Mouse (Mus musculus): ENCODE measurements around the gene Sos2. TPM values are rescaled to one million over a fixed set of nuclear protein-coding genes. Genes with fewer than 3 reads are reported as not detected.
"Not testable (repeated sequence)": the region's sequence is repeated elsewhere in the genome, so short reads cannot be mapped to it uniquely, and the experiment has no call there.

The Sos2 gene
- polyA plus RNA-seq, 1 experiment from 2014 or later, result 12.9 TPM

DNA sequence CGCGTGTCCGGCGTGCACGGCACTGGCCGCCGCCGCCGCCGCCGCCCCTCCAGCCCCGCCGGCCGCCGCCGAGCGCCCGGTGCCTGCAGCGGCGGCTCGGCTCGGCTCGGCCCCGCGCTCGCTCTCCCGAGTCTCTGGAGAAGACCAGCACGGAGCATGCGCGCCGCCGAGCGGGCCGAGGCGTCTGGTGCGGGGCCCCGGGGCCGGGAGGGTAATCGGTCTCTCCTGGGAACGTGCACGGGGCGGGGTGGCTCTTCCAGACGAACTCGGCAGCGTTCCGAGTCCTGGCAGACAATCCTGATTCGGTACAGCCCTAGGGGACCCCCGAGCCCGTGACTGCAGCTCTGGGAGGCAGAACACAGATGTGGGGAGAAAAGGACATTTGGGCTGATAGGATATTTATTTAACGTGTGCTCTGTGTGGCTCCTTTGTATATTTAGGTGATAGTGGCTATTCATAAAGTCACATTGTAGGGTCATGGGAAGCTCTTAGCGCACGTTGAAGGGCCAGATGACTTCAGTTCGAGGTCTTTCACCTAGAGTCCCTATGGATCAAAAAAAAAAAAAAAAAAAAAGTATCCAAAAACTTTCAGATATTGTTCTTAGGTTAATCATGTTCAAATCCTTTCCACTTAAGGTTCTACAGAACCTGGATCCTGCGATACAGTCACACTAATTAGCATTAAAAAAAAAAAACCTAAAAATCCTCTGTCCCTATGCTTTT lies 574 bp upstream of the Sos2 start:
- H3K4me3 ChIP-seq (ENCODE audit: low read depth, low read length), result peak overlapping the region; percentile 97
- peak overlapping the region; percentile 98 for H3K27ac ChIP-seq (ENCODE audit: low read length)
- no peaks in the 10 kb centered on the region for H3K27me3 ChIP-seq (ENCODE audit: control insufficient read depth, insufficient read depth, low read depth, low read length)
- under 1% methylated on average over 33 of the region's 54 CpGs for WGBS
- H3K9me3 ChIP-seq (replicated peaks; ENCODE audit: control insufficient read depth, low read length, poor library complexity, severe bottlenecking), result no peaks in the 10 kb centered on the region
- H3K4me2 ChIP-seq (ENCODE audit: low read length), result peak overlapping the region; percentile 63
- peak; percentile 93 for ATAC-seq
- no peaks in the 10 kb centered on the region for H3K36me3 ChIP-seq (ENCODE audit: control insufficient read depth, insufficient read depth, low read length)
- peak overlapping the region; percentile 97 for H3K9ac ChIP-seq (ENCODE audit: low read depth, low read length)
- H3K4me1 ChIP-seq (ENCODE audit: control insufficient read depth, insufficient read depth, low read length), result peaks cover 13% of the 10 kb centered on the region

DNA sequence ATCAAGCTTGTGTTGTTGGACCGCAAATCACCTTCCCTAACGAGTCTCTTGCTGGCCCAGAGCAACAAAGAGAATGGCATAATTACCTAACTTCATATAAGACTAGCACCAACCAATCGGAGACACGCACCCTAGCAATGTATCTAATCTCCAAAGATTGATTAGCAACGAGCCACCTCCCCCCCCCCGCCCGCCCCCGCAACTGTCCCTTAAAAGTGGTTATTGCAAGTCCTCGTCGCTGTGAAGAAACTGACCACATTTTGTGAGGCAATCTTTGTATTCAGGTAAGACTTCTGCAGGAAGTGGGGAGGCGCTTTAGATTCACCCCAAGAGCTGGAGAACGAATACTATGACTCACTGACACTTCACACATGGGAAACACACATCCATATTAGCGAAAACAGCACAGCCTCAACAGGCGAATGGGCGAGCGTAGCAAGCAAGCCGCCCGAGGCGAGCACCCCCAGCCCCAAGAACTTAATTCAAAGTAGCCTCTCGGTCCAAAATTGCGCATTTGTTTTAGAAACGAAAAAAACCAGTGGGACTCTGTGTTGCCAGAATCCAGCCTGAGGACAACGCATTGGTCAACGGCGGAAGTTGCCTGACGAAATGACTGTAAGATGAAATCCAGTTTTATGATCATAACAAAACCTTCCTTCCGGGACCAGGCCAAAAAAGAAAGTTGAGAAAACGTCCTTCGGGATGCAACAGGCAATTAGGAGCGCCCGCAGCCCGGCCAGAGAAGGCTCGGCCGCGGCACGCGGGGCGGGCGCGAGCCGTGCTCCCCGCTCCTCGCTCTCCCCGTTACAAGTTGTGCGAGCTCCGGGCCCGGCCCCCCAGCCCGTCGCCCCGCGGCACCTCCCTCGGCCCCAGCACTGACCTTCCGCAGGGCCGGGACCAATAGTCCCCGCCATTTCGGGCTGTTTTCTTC lies 752 bp downstream of the Sos2 start:
- Histone ChIP-seq H3K4me2 (ENCODE audit: low read length) (peak overlapping the region; percentile 83), H3K36me3 (ENCODE audit: control insufficient read depth, insufficient read depth, low read length) (no peaks in the 10 kb centered on the region), H3K27me3 (ENCODE audit: control insufficient read depth, insufficient read depth, low read depth, low read length) (no peaks in the 10 kb centered on the region), H3K9me3 (replicated peaks; ENCODE audit: control insufficient read depth, low read length, poor library complexity, severe bottlenecking) (no peaks in the 10 kb centered on the region), H3K27ac (ENCODE audit: low read length) (peak overlapping the region; percentile 98), H3K4me3 (ENCODE audit: low read depth, low read length) (peak overlapping the region; percentile 97), H3K4me1 (ENCODE audit: control insufficient read depth, insufficient read depth, low read length) (peaks cover 16% of the 10 kb centered on the region), H3K9ac (ENCODE audit: low read depth, low read length) (peak overlapping the region; percentile 97)
- 1% methylated on average over 56 of the region's 56 CpGs for WGBS
- peak; percentile 70 for ATAC-seq

- H3K4me1 ChIP-seq (ENCODE audit: control insufficient read depth, insufficient read depth, low read length), result peaks cover 23% of the 10 kb centered on the region
- no peaks in the 10 kb centered on the region for H3K9me3 ChIP-seq (replicated peaks; ENCODE audit: control insufficient read depth, low read length, poor library complexity, severe bottlenecking)
- no peaks in the 10 kb centered on the region for H3K36me3 ChIP-seq (ENCODE audit: control insufficient read depth, insufficient read depth, low read length)
- no peak overlapping the region for H3K4me2 ChIP-seq (ENCODE audit: low read length)
- H3K27ac ChIP-seq (ENCODE audit: low read length), result no peak overlapping the region
- no peak for ATAC-seq
- H3K9ac ChIP-seq (ENCODE audit: low read depth, low read length), result no peak overlapping the region
- no peaks in the 10 kb centered on the region for H3K27me3 ChIP-seq (ENCODE audit: control insufficient read depth, insufficient read depth, low read depth, low read length)
- H3K4me3 ChIP-seq (ENCODE audit: low read depth, low read length), result no peak overlapping the region
- WGBS, result 93% methylated on average over 4 of the region's 4 CpGs
These were observed 5.5 kb downstream of the Sos2 start for GRCm38 (mm10) chr12:69676157-69676556.

- Histone ChIP-seq H3K27ac (ENCODE audit: low read length) (no peak overlapping the region), H3K36me3 (ENCODE audit: control insufficient read depth, insufficient read depth, low read length) (no peaks in the 10 kb centered on the region), H3K9me3 (replicated peaks; ENCODE audit: control insufficient read depth, low read length, poor library complexity, severe bottlenecking) (no peaks in the 10 kb centered on the region), H3K4me1 (ENCODE audit: control insufficient read depth, insufficient read depth, low read length) (peaks cover 14% of the 10 kb centered on the region), H3K27me3 (ENCODE audit: control insufficient read depth, insufficient read depth, low read depth, low read length) (no peaks in the 10 kb centered on the region), H3K4me3 (ENCODE audit: low read depth, low read length) (no peak overlapping the region), H3K4me2 (ENCODE audit: low read length) (no peak overlapping the region), H3K9ac (ENCODE audit: low read depth, low read length) (no peak overlapping the region)
- ATAC-seq, result no peak
- WGBS, result 84% methylated on average over 10 of the region's 10 CpGs
These were observed 6.8 kb downstream of the Sos2 start for GRCm38 (mm10) chr12:69674576-69675537.

DNA sequence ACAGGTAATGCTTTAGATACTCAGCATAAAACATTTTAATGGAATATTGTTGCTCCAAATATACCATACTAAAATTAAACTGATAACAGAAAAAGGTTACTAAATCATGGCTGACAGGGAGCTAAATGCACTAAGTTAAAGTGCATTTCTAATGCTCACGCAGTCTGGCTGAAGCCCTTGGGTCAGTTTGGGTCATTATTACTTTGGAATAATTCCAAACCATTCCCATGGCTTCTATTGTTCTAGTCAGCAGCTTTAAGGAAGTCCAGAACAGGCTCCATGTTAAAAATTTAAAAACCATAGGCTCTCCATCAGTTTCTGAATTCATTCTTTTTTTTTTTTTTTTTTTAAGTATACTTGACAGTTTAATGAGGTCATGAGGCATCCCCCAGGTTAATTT lies 7.5 kb downstream of the Sos2 start:
- Histone ChIP-seq H3K4me2 (ENCODE audit: low read length) (no peak overlapping the region), H3K36me3 (ENCODE audit: control insufficient read depth, insufficient read depth, low read length) (no peaks in the 10 kb centered on the region), H3K4me1 (ENCODE audit: control insufficient read depth, insufficient read depth, low read length) (peaks cover 12% of the 10 kb centered on the region), H3K27ac (ENCODE audit: low read length) (no peak overlapping the region), H3K27me3 (ENCODE audit: control insufficient read depth, insufficient read depth, low read depth, low read length) (no peaks in the 10 kb centered on the region), H3K4me3 (ENCODE audit: low read depth, low read length) (no peak overlapping the region), H3K9me3 (replicated peaks; ENCODE audit: control insufficient read depth, low read length, poor library complexity, severe bottlenecking) (no peaks in the 10 kb centered on the region), H3K9ac (ENCODE audit: low read depth, low read length) (no peak overlapping the region)
- 54% methylated on average over 1 of the region's 1 CpGs for WGBS
- no peak for ATAC-seq

- Histone ChIP-seq H3K4me2 (ENCODE audit: low read length) (no peak overlapping the region), H3K9ac (ENCODE audit: low read depth, low read length) (no peak overlapping the region), H3K9me3 (replicated peaks; ENCODE audit: control insufficient read depth, low read length, poor library complexity, severe bottlenecking) (no peaks in the 10 kb centered on the region; the same call in 1 of the 2 replicates), H3K4me3 (ENCODE audit: low read depth, low read length) (no peak overlapping the region), H3K27me3 (ENCODE audit: control insufficient read depth, insufficient read depth, low read depth, low read length) (no peaks in the 10 kb centered on the region), H3K4me1 (ENCODE audit: control insufficient read depth, insufficient read depth, low read length) (no peaks in the 10 kb centered on the region), H3K36me3 (ENCODE audit: control insufficient read depth, insufficient read depth, low read length) (no peaks in the 10 kb centered on the region), H3K27ac (ENCODE audit: low read length) (no peak overlapping the region)
- WGBS, result 97% methylated on average over 5 of the region's 5 CpGs
- ATAC-seq, result no peak
These were observed 14.9 kb downstream of the Sos2 start for GRCm38 (mm10) chr12:69666721-69667120.

GRCm38 (mm10) chr12:69661658-69662057 lies 20.0 kb downstream of the Sos2 start:
- no peak overlapping the region for H3K27ac ChIP-seq (ENCODE audit: low read length)
- H3K9me3 ChIP-seq (replicated peaks; ENCODE audit: control insufficient read depth, low read length, poor library complexity, severe bottlenecking), result no peaks in the 10 kb centered on the region; the same call in 1 of the 2 replicates
- no peaks in the 10 kb centered on the region for H3K27me3 ChIP-seq (ENCODE audit: control insufficient read depth, insufficient read depth, low read depth, low read length)
- no peak overlapping the region for H3K9ac ChIP-seq (ENCODE audit: low read depth, low read length)
- no peaks in the 10 kb centered on the region for H3K4me1 ChIP-seq (ENCODE audit: control insufficient read depth, insufficient read depth, low read length)
- ATAC-seq, result no peak
- H3K36me3 ChIP-seq (ENCODE audit: control insufficient read depth, insufficient read depth, low read length), result no peaks in the 10 kb centered on the region
- WGBS, result 99% methylated on average over 5 of the region's 5 CpGs
- no peak overlapping the region for H3K4me3 ChIP-seq (ENCODE audit: low read depth, low read length)
- no peak overlapping the region for H3K4me2 ChIP-seq (ENCODE audit: low read length)

GRCm38 (mm10) chr12:69653973-69654372 lies 27.7 kb downstream of the Sos2 start:
- H3K9ac ChIP-seq (ENCODE audit: low read depth, low read length); H3K4me1 ChIP-seq (ENCODE audit: control insufficient read depth, insufficient read depth, low read length); H3K27ac ChIP-seq (ENCODE audit: low read length); H3K9me3 ChIP-seq (replicated peaks; ENCODE audit: control insufficient read depth, low read length, poor library complexity, severe bottlenecking); H3K4me3 ChIP-seq (ENCODE audit: low read depth, low read length); H3K4me2 ChIP-seq (ENCODE audit: low read length); H3K27me3 ChIP-seq (ENCODE audit: control insufficient read depth, insufficient read depth, low read depth, low read length): not testable (repeated sequence)
- peak; percentile 91 for ATAC-seq
- H3K36me3 ChIP-seq (ENCODE audit: control insufficient read depth, insufficient read depth, low read length), result peaks cover 13% of the 10 kb centered on the region

Data from midbrain, embryonic 16.5 days (tissue).